Mouse (Mus musculus): ENCODE data around the gene Agfg2.
A peak's percentile ranks its signal among the peaks of the same experiment; 100 is the strongest.
"Not testable (repeated sequence)": the region's sequence is repeated elsewhere in the genome, so short reads cannot be mapped to it uniquely, and the experiment has no call there.

Agfg2 gene

DNA sequence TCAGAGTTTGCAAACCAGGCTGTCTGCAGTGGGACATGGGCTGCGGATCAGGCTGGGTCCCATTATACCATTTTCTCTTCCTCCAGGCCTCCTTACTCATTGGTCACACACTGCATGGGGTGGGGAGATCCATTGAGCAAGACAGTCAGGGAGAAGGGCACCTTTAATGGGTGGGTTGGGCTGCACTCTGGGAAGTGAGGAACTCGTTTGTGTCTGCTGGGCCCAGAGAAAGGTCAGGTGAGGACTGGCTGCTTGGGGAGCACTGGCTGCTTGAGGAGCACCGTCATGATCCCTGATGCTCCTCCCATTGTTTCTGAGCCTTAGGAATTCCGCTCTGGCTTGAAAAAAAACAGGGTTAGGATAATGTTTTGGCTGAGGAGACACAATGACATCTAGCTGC is 41.6 kb downstream of the Agfg2 start:
- DNase-seq = no peak

DNA sequence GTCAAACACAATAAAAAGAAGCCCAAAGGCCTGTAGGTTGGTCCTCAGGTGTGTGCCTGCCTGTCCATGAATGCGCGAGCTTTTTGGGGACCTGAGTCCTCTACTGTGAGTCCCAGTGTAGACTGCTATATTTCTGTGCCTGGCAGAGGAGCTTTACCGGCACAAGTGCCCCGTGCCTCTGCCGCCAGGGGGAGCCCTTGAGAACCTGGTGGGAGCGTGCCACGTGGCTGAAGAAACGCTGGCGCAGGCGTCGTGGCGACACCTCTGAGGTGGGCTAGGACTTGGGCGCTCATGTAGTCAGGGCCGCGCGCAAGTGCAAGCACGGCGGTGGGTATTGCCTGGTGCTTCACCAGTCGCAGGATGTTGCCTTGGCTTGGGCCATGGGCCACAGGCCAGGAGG is 43.5 kb downstream of the Agfg2 start, which contains the start of gene Sap25:
Gene Sap25, plus strand, starts transcription at position 281 of the 400 bp plus-strand sequence.
- DNase-seq = no peak

DNA sequence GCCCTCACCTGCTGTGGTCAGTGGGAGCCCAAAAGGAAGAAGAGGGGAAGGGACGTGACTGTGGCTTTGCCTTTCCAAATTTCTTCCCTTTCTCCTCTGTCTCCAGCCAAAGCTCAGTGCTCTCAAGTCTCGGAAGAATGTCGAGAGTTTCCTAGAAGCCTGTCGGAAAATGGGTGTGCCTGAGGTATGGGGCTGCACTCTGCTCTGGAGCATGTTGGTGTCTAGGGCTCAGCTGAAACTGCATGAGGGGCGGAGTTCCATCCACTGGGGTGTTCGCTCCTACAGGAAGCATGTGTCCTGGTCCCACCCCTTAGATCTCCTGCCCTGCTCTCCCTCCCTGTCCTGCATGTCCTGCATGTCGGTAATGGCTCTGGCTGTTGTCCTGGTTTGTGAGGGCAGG is 45.1 kb downstream of the Agfg2 start:
- no peak for DNase-seq

DNA sequence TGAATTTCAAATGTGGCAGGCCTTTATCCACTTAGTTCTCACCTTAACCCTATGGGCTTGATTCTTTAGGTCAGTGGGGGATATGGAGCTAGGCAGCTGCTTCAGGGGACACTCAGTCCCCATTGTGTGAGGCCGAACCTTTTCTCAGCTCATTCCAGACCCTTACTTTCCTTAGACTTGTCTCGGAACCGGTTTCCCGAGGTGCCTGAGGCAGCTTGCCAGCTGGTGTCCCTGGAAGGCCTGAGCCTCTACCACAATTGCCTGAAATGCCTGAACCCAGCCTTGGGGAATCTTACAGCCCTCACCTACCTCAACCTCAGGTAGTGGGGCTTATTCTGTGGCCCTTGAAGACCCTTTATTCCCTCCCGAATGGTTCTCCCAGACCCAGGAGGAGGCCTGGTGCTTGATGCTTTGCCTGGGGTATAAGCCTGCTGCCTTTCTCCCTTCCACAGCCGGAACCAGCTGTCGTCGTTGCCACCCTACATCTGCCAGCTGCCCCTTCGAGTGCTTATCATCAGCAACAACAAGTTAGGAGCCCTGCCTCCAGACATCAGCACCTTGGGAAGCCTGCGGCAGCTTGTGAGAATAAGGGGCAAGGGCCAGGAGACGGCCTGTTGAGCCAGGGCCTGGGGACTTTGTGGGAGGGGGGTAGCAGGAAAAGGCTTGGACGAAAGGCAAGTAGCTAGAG is 51.0 kb downstream of the Agfg2 start:
- DNase-seq = no peak

DNA sequence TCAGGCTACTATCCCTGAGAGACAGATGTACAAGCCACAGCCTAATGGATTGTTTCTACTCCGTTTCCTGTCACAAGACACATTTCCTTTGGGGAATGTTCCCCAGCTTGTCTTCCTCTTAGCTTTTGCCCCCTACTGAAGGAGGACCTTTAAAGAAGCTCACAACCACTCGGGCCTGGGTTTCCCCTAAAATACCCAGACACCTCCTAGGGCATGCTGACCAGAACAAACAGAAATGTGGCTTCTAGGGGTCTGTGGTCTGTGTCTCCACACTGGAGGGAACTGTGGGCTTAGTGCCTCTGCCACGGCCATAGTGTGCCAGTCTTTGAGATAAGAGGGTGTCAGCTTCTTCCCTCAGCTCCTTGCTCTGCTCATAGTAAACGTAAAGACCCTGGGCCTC is 52.9 kb downstream of the Agfg2 start:
- no peak for DNase-seq

DNA sequence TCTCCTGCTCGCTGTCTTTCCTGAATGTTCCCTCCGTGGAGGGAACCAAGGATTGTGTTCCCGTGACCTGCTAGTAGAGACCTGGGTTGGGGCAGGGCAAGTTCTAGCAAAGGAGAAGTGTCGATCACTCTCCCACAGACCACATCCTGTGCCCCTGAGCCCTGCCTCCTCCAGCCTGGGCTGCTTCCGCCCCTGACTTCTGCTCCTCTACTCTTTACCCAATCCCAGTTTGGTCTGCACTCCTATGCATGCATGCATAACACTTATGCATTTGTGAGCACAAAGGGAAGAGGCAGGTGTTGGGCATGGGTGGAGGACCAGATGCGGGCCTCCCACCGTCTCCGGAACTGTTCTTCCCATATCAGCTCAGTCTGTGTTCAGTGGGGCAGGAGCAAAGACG is 53.4 kb downstream of the Agfg2 start:
- peak; percentile 37 for DNase-seq

DNA sequence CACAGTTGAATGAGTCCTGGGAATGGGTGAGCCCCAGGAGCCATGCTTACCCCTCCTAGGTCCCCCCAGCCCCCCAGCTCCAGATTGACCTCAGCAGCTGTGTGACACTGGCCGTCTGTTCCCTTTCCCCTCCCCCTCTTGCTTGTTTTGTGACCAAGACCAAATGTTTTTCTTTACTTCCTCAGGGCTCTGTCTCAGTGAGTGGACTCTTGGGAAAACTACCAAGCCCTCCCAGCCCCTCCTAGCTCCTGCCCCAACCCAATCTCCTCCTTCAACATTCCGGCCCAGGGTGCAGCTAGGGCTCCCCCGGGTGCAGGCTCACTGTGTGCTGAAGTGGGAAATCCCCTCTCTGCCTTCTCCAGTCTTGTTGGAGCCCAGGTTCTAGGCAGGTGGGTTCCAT is 53.9 kb downstream of the Agfg2 start:
- DNase-seq = no peak

DNA sequence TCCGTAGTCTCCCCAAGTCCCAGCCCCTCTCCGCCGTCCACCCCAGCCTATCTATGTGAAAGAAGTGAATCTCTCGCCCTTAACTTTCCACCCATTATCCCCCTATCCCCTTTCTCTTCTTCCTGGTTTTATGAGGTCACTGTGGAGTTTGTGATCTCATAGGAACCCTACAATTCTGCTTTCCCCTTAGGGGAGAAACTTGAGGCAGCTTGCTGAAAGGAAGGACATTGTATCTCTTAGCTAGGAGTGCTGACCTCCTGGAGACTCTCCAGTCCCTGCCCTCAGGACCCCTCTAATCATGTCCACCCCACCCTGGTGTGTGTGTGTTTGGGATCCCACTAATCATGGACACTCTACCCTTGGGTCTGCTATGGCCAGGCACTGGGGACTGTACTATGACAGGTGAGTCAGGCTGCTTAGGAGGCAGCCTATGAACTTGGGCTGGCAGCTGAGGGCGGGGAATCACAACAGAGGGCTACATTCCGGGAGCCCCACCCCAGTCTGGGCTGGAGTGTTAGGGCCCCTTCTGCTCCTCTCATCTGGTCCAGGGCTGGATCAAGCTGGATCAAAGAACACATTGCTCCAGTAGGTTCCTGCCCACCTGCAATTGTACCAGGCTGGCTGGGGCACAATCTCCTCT is 54.5 kb downstream of the Agfg2 start:
- DNase-seq = no peak

DNA sequence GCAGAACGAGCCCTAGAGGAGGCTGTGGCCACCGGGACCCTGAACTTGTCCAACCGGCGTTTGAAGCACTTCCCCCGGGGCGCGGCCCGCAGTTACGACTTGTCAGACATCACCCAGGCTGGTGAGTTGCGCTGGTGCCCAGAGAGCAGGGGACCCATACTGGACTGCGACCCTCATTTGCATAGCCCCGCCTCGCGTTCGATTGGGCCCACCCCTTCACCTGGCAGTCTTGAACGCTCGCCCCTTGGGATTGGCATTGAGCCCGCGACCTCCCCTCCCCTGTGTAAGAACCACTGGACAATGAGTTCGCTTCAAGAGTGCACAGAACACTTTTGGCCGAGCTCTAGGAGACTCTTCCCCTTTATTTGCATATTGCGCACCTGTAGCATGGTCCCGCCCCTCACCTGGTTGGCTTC is 55.2 kb downstream of the Agfg2 start:
- no peak for DNase-seq

DNA sequence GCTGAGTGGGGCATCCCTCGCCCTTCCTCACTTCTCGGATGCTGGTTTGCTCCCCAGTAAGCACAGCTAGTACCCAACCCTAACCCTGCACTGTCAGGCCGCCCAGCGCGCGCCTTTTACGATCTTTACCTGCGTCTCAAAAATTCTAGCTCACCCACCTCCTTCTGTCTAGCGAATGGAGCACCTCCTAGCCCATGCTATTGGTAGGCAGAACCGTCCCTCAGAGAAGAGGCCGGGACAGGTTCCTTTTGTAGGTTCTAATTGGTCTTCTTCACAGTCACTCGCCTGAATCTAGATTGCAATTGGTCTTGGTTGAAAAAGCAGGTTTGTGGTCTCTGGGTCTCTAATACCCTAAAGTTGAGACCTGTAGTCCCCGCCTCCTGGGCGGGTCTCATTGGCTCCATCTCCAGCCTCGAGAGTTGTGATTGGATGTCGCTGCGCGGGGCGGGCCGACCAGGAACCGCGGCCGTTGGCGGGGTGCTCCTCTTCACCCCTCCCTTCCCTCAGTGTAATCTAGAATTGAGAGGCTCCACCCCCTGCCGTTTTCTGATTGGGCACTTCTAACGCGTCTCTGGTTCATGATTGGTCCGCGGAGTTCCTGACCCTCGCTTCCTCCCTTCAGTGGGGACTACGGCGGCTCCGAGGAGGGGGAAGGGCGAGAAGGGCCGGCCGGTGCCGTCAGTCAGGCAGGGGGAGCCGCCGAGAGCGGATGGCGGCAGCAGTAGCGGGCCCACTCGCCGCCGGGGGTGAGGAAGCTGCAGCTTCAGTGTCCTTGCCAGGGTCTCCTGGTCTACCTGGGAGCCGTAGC is 55.8 kb downstream of the Agfg2 start, which contains the start of the genes Fbxo24, Lrch4 and Gm20605:
Gene Fbxo24, minus strand, starts transcription at position 505 of the 808 bp plus-strand sequence.
Gene Lrch4, plus strand, starts transcription at position 624 of the 808 bp plus-strand sequence.
Gene Gm20605, plus strand, starts transcription at position 678 of the 808 bp plus-strand sequence.
- peak; percentile 100 for DNase-seq

DNA sequence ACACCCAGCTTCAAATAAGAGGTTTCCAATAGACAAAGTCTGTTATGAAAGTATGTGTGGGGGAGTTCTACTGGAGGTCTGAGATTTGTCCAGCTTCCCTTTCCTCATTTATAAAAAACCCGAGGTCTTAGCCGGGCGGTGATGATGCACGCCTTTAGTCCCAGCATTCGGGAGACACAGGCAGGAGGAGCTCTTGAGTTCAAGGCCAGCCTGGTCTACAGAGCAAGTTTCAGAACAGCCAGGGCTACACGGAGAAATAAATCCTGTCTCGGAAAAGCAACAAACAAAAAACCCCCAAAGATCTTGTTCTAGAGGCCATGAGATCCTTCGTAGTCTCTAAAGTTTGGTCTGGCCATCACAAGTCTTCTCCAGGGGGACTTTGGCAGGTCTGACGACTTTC is 56.5 kb downstream of the Agfg2 start:
- DNase-seq = no peak

DNA sequence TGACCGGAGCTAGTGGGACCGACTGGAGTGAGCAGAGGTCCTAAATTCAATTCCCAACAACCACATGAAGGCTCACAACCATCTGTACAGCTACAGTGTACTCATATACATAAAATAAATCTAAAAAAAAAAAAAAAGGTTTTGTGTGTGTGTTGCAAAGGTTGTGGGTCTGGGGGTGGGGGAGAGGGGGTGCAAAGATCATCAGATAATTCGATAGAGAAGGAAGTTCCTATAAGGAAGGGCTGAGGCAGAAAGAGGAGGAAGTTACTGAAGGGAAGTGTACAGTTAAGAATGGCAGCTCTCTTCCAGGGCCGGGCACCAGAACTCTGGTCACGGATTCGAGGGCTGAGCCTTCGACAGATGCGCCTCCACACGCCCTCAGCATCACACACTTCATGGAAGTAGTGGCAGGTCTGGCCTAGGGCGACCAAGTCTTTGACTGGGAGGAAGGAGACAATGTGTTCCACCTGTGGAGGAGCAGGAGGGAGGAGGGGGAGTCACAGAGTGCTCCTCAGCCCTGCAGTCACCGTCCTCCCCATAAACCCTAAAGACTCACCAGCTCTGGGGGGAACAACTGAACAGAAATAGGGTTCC is 60.5 kb downstream of the Agfg2 start:
- DNase-seq = no peak

DNA sequence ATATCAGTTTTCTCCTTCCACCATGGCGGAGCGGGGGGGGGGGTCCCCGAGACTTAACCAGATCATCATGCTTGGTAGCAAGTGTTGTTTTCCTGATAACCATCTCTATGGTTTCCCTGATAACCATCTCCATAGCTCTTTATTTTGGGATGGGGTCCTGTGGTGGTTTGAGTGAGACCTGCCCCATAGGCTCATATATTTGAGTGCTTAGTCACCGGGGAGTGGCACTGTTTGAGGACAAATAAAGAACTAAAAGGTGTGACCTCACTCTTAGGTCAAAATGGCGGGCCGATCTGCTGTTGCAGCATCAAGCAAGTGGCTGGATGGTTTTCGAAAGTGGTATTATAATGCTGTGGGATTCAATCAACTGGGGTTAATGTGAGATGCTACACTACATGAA is 69.2 kb downstream of the Agfg2 start:
- no peak for DNase-seq

DNA sequence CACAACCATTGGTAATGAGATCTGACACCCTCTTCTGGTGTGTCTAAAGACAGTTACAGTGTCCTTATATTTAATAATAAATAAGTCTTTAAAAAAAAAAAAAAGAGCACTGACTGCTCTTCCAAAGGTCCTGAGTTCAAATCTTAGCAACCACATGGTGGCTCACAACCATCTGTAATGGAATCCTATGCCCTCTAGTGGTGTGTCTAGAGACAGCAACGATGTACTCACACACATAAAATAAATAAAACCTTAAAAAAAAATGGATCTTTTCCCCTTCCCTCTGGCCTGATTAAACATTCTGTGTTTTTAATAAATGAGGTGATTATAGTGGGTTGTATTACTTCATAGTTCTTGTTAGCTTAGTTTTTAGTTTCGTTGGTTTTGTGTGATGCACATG is 69.6 kb downstream of the Agfg2 start:
- DNase-seq = not testable (repeated sequence)

DNA sequence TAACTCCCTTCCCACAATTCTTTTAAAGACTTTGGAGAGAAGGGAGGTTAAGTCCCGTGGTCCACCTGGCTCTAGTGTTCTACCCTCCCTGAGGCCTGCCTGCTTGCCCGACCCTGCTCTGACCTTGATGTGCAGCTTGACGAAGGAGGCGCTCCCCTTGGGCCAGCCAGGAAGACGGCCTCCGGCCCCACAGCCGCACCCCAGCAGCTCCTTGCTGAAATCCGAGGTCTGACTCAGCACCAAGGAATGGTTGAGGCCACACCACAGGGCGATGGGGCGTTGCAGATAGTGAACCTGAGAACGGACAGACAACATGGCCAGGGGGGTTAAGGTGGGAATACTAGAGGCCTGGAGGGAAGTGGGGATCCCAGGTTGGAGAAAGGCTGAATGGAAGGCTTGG is 71.0 kb downstream of the Agfg2 start, which contains the start of gene Pcolce:
Gene Pcolce, minus strand, starts transcription at position 235 of the 400 bp plus-strand sequence.
- no peak for DNase-seq

DNA sequence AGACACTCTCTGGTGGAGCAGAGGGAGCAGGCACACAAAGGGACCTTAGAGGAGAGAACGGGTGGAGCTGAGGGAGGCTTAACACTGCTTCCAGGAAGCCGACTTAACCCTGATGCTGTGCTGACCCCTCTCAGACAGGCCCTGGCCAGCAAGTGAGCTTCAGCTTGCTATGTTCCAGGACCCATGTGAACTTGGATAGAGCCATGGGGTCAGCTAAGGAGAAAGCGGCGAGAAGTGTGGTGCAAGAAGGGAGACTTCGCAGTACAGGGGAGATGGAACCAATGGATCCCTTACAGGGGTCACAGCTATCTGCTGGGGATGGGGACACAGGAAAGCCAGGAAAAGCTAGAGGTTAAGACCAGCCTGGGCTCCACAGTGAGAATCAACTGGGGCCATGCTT is 71.5 kb downstream of the Agfg2 start:
- no peak for DNase-seq

DNA sequence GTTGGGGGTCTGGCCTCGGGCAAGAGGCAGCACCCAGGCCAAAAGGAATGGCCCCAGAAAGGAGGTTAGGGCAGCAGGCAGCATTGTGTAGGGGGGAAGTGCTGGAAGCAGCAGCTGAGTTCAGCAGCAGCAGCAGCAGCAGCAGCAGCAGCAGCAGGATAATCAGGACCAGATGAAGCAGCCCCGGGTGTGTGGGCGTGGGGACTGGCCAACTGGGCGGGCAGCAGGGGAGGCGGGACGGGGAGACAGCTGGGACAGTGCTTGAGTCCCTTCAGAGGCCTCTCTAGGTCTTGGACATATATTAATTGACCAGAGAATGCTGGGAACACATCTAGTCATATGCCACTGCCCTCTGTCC is 73.3 kb downstream of the Agfg2 start:
- no peak for DNase-seq

DNA sequence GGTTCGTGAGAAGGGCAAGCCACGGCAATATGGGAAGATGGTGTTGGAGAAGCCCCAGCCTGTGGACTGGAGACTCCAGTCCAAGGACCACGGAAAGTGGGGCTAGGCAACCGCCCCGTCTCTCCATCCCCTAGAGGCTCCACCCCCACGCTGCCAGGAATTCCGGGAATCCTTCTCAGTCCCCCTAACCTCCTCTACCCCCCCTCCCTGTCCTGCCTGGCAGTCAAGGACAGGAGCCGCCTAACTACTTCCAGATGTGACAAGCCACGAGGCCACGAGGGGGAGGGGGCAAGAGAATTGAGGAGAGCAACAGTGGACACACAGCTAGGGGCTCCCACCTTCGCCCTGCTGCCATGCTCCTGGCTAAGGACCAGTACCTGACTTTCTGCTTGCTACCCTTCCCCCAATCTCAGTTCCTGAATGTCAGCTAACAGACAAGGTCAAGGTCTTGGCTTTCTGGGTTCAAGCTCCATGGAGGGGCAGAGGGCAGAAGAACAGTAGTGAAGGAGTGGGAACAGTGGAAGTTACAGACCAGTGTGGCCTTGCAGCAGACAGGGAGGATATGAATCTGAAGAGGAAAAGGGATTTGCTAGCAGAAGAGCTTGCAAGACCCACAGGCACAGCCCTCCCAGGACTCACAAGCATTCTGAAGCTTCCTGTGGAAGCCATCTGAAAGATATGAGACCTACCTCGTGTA is 73.8 kb downstream of the Agfg2 start:
- no peak for DNase-seq

DNA sequence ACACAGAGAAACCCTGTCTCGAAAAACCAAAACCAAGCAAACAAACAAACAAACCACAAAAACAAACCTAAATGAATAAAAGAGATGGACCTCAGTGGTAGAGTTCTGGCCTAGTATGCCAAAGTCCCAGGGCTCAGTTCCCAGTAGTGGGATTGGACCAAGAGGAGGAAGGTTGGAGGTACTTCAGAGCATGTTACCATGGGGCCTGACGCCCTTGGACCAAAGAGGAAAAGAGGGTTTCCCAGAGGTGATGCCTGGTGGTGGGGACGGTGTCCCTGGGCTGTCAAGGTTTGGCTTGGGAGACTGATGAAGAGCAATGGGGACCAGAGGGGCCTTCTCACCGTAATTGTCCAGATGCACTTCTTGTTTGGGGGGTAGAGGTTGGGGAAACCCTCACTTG is 74.5 kb downstream of the Agfg2 start:
- DNase-seq = no peak

DNA sequence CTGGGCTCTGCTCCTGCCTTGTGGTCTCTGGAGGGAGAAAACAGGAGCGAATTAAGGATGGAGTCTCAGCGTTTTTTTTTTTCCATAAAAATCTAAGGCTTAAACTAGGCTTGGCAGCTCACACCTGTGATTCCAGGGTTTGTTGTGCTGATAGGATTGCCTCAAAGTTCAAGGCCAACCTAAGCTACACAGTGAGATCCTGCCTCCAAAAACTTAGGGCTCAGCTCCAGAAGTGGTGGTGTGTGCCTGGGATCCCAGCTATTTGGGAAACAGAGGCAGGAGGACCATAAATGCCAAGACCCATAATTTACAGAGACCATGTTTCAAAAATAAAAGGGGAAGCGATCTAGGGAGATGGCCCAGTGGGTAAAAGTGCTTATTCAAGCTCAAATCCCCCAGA is 75.2 kb downstream of the Agfg2 start:
- DNase-seq = no peak

DNA sequence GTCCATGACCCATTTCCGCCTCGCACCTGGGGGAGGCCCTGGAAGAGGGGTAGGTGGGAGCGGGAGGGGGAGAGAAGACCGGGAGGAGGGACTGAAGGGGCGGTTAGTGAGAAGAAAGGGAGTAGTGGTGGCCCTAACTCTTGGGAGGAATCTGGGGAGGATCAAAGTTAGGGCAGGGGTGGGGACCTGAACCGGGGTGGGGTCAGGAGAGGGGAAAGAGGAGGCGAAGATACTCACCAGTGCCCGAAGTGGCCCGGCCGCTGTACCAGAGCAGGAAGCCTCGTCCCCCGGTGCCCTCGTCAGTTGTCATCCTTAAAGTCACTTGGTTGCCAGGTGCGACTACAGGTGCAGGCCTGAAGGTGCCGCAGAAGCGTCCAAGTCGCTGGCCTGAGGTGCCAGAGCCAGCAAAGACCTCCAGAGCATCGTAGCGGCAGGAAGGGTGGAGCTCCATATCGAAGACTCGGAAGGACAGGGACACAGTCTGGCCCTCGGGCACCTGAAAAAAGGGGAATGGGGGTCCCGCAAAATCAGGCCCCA is 75.8 kb downstream of the Agfg2 start:
- DNase-seq = no peak

Measured in right cerebral cortex, adult 18-20 months (tissue).